In genomic region chr11:47459214-47459613, GRCm38 (mm10) we compare ENCODE assay signal across 23 mouse cellular contexts.
DNase-seq lines count a peak whose midpoint lies in the region; ATAC-seq and TF ChIP-seq lines count a peak whose summit lies in the region.
"Had no signal": no experiment of that assay in that cellular context is flagged by ENCODE, and none has a peak within 500 bp of the region (broad histone marks: within the 10 kb centered on the region; RNA-seq: fewer than 3 reads in every experiment).

No protein-coding gene starts in this region.

- 35% methylated on average over 3 of the region's 3 CpGs for WGBS in hindbrain, embryonic 13.5 days
- 67% methylated on average over 3 of the region's 3 CpGs for WGBS in hindbrain, embryonic 10.5 days
- WGBS in forebrain, embryonic 12.5 days: 25% methylated on average over 3 of the region's 3 CpGs
- WGBS in forebrain, postnatal 0 days: 8% methylated on average over 3 of the region's 3 CpGs

- H3K27me3 ChIP-seq in hindbrain, embryonic 13.5 days: no peaks in the 10 kb centered on the region
- no peaks in the 10 kb centered on the region for H3K27me3 ChIP-seq in hindbrain, embryonic 10.5 days (ENCODE audit: insufficient read depth, poor library complexity, severe bottlenecking)
- H3K27me3 ChIP-seq in forebrain, embryonic 12.5 days: no peaks in the 10 kb centered on the region
- no peaks in the 10 kb centered on the region for H3K27me3 ChIP-seq in forebrain, postnatal 0 days (ENCODE audit: insufficient read depth, low read length)
- H3K27me3 ChIP-seq: heart, embryonic 13.5 days; limb, embryonic 13.5 days; lung, embryonic 15.5 days; midbrain, embryonic 12.5 days had no signal

- ATAC-seq in hindbrain, embryonic 13.5 days (ENCODE audit: low FRiP score): peak; percentile 49; the same call in 1 of the 2 replicates
- peak; percentile 92 for ATAC-seq in forebrain, embryonic 12.5 days (ENCODE audit: low FRiP score)
- ATAC-seq in forebrain, postnatal 0 days: peak; percentile 84
- ATAC-seq: CD4-positive, CD25-positive, alpha-beta regulatory T cell, adult 4 months; intestine, embryonic 16.5 days had no signal

- H3K36me3 ChIP-seq in hindbrain, embryonic 13.5 days: no peaks in the 10 kb centered on the region
- H3K36me3 ChIP-seq in hindbrain, embryonic 10.5 days: no peaks in the 10 kb centered on the region
- H3K36me3 ChIP-seq in forebrain, embryonic 12.5 days (replicated peaks): no peaks in the 10 kb centered on the region
- H3K36me3 ChIP-seq in forebrain, postnatal 0 days (ENCODE audit: insufficient read depth): no peaks in the 10 kb centered on the region
- H3K36me3 ChIP-seq: heart, embryonic 13.5 days; limb, embryonic 13.5 days; lung, embryonic 15.5 days; midbrain, embryonic 12.5 days had no signal

- H3K4me2 ChIP-seq in hindbrain, embryonic 13.5 days: no peak overlapping the region
- H3K4me2 ChIP-seq in forebrain, embryonic 12.5 days: no peak overlapping the region
- no peak overlapping the region for H3K4me2 ChIP-seq in forebrain, postnatal 0 days (ENCODE audit: low read depth)
- H3K4me2 ChIP-seq: heart, embryonic 13.5 days; limb, embryonic 13.5 days; liver, embryonic 11.5 days; lung, embryonic 15.5 days; midbrain, embryonic 12.5 days had no signal

- H3K9me3 ChIP-seq in hindbrain, embryonic 13.5 days: no peaks in the 10 kb centered on the region
- no peaks in the 10 kb centered on the region for H3K9me3 ChIP-seq in hindbrain, embryonic 10.5 days
- H3K9me3 ChIP-seq in forebrain, embryonic 12.5 days: no peaks in the 10 kb centered on the region
- no peaks in the 10 kb centered on the region for H3K9me3 ChIP-seq in forebrain, postnatal 0 days (ENCODE audit: low read length)
- H3K9me3 ChIP-seq: heart, embryonic 13.5 days; limb, embryonic 13.5 days; lung, embryonic 15.5 days; midbrain, embryonic 12.5 days had no signal

- H3K4me3 ChIP-seq in hindbrain, embryonic 13.5 days: no peak overlapping the region
- no peak overlapping the region for H3K4me3 ChIP-seq in hindbrain, embryonic 10.5 days
- no peak overlapping the region for H3K4me3 ChIP-seq in forebrain, embryonic 12.5 days (replicated peaks)
- H3K4me3 ChIP-seq in forebrain, postnatal 0 days (ENCODE audit: low read depth, low read length): no peak overlapping the region
- H3K4me3 ChIP-seq: gastrocnemius, adult 2 months; heart, embryonic 13.5 days; left cerebral cortex, adult 2 months; limb, embryonic 13.5 days; lung, embryonic 15.5 days; midbrain, embryonic 12.5 days had no signal

- no peak overlapping the region for H3K27ac ChIP-seq in hindbrain, embryonic 13.5 days
- H3K27ac ChIP-seq in hindbrain, embryonic 10.5 days: no peak overlapping the region
- H3K27ac ChIP-seq in forebrain, embryonic 12.5 days: no peak overlapping the region
- no peak overlapping the region for H3K27ac ChIP-seq in forebrain, postnatal 0 days (ENCODE audit: low read depth, low read length)
- H3K27ac ChIP-seq: gastrocnemius, adult 2 months; heart, embryonic 13.5 days; left cerebral cortex, adult 2 months; limb, embryonic 13.5 days; lung, embryonic 15.5 days; midbrain, embryonic 12.5 days had no signal

- no peak overlapping the region for H3K9ac ChIP-seq in hindbrain, embryonic 13.5 days
- no peak overlapping the region for H3K9ac ChIP-seq in forebrain, embryonic 12.5 days
- H3K9ac ChIP-seq in forebrain, postnatal 0 days: no peak overlapping the region
- H3K9ac ChIP-seq: heart, embryonic 13.5 days; limb, embryonic 13.5 days; lung, embryonic 15.5 days; midbrain, embryonic 12.5 days had no signal

- TF ChIP-seq CTCF in forebrain, postnatal 0 days (IDR thresholded peaks at IDR 0.05; ENCODE audit: low read depth): no peak

- H3K4me1 ChIP-seq in hindbrain, embryonic 13.5 days (replicated peaks): no peaks in the 10 kb centered on the region; the same call in 1 of the 2 replicates
- no peaks in the 10 kb centered on the region for H3K4me1 ChIP-seq in hindbrain, embryonic 10.5 days (replicated peaks)
- H3K4me1 ChIP-seq in forebrain, embryonic 12.5 days: peaks cover 5% of the 10 kb centered on the region; the same call in 1 of the 2 replicates
- no peaks in the 10 kb centered on the region for H3K4me1 ChIP-seq in forebrain, postnatal 0 days (ENCODE audit: insufficient read depth)
- H3K4me1 ChIP-seq: heart, embryonic 13.5 days; limb, embryonic 13.5 days; lung, embryonic 15.5 days had no signal

- DNase-seq in hindbrain, embryonic 10.5 days (ENCODE audit: low spot score): no peak
- DNase-seq in brain, adult 2 months (ENCODE audit: low read depth, low spot score): peak; percentile 49
- DNase-seq in forebrain, postnatal 0 days: peak; percentile 18
- no peak for DNase-seq in cerebellum, adult 9-10 months
- no peak for DNase-seq in Muller cell, postnatal 12 days (ENCODE audit: inconsistent ontology term)
- DNase-seq in layer of hippocampus, postnatal 14 days (ENCODE audit: low spot score in 2 of 2): no peak
- DNase-seq: adrenal gland, adult 8-10 months; cerebellum, adult 18-20 months; cerebellum, postnatal 14 days; gastrocnemius, adult 2 months; heart, postnatal 10 days; kidney, adult 8-10 months; kidney, postnatal 25 days had no signal

Comparison
In these comparisons a context has a peak if more than half of its experiments do, and no peak if none do; other contexts are left out.
1. DNase-seq: peak in brain, adult 2 months (single experiment) and forebrain, postnatal 0 days (single experiment); none in hindbrain, embryonic 10.5 days (single experiment), cerebellum, adult 9-10 months (single experiment), Muller cell, postnatal 12 days (single experiment) and layer of hippocampus, postnatal 14 days (0 of 2).
2. Peak in every context shown above with its lines, with median percentiles within 50 percentile points of each other: ATAC-seq.